Mouse (Mus musculus): Measurements from ENCODE around the gene Stpg3.
"Not testable (repeated sequence)": the region's sequence is repeated elsewhere in the genome, so short reads cannot be mapped to it uniquely, and the experiment has no call there.

The Stpg3 gene

DNA sequence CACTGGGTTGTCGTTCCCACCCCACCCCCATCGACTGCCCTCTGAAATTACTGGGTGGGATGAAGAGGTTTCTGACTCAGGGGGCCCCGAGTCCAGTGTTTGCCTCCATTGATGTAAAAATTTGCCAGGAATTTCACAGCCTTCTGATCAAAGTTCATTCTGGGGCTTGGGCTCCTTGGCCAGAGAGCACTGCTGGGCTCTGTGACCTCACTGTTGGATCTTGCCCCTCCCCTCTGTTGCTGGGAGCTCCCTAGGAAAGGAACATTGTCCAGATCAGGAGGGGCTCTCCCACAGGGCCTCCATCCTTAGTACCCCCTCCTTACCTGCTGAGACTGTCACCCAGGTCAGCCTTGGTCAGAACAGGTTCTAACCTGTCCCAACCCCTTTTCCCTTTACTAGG lies at the start of gene Stpg3:
Gene Stpg3 (minus strand): TSS at position 194 of the 400 bp plus-strand sequence.
- DNase-seq (ENCODE audit: low read depth in 1 of 2, low spot score in 2 of 2) = no peak

DNA sequence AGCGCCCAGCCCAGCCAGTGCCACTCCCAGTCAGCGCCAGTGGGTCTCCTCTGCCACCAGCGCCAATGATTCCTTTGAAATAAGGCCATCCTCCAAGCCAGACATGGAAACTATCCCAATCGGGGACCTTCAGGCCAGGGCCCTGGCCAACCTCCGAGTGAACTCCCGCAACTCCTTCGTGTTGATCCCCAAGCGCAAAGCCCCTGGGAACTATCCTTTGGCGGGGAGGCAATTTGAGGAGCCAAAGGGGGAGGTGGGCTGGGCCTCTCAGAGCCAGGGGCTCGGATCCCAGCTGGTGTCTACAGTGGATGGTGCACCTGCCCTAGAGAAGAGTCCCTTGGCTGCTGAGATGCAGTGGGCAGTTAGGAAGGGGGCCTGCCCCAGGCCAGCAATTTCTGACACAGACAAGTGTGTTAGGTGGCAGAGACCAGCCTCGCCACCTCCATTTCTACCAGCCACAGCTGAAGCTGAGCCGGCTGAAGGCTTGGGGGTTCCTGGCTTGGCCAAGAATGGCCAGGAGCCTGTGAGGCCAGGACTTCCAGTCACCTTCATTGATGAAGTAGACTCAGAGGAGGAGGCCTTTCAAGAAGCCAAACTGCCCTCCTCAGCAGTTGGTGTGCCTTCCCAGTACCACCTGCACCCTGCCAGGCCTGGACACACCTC lies 49.3 kb upstream of the Stpg3 start:
- no peak for DNase-seq (ENCODE audit: low read depth in 1 of 2, low spot score in 2 of 2)

- peak in 1 of 2 experiments; percentile 26 for DNase-seq (ENCODE audit: low read depth in 1 of 2, low spot score in 2 of 2)
Observed at GRCm38 (mm10) chr2:25262795-25263622, 48.6 kb upstream of the Stpg3 start.

DNA sequence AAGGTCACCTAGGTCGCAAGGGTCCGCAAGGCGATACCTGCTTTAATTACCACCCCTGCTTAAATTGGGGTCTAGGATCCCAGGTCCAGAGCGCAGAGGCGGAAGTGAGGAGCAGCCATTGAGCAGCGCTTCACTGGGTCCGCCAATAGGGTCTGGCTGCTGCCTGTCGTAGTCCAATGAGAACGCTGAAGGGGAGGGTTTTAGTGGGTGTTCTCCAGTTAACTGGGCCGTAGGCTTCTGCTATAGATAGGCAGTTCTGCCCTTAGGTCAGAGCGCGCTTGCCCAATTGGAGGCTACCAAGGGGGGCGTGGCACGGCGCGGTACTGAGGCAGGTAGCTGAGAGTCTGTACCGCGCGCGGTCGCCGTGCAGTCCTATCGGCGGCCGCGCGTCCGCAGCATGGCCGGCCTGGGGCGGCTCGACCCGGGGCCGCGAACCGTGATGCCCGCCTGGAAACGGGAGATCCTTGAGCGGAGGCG lies 47.9 kb upstream of the Stpg3 start, which contains the start of gene Tprn:
Gene Tprn (plus strand): TSS at position 328 of the 477 bp plus-strand sequence.
- peak; percentile 78 to 84 for DNase-seq (ENCODE audit: low read depth in 1 of 2, low spot score in 2 of 2)

DNA sequence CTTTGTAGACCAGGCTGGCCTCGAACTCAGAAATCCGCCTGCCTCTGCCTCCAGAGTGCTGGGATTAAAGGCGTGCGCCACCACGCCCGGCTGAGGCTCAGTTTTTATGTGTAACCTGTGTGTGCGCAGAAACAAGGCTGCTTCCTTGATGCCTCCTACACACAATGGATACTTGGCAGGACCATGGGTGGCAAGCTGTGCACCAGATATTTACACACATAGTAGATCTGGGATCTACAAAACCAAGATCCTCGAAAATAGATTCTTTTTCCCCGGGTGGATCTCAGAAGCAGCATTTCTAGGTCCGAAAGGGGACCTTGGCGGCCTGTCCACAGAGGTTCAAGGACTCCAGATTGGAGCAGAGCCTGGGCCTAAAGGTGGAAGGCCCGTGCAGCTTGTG lies 47.4 kb upstream of the Stpg3 start:
- DNase-seq (ENCODE audit: low read depth in 1 of 2, low spot score in 2 of 2) = no peak

DNA sequence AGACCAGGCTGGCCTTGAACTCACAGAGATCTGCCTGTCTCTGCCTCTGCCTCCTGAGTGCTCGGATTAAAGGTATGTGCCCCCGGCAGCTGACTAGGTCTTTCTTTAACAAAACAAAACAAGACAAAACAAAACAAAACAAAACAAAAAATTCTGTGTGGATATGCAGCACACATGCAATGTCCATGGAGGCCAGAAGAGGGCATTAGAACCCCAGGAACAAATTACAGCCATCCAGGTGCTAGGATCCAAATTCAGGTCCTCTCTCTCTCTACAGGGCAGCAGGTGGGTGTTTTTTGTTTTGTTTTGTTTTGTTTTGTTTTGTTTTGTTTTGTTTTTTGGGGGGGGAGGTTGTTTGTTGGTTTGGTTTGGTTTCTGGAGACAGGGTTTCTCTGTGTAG lies 44.5 kb upstream of the Stpg3 start:
- no peak for DNase-seq (ENCODE audit: low read depth in 1 of 2, low spot score in 2 of 2)

- not testable (repeated sequence) for DNase-seq (ENCODE audit: low read depth in 1 of 2, low spot score in 2 of 2)
Observed at GRCm38 (mm10) chr2:25257250-25257649, 42.8 kb upstream of the Stpg3 start.

GRCm38 (mm10) chr2:25256443-25257109 lies 42.1 kb upstream of the Stpg3 start:
- DNase-seq (ENCODE audit: low read depth in 1 of 2, low spot score in 2 of 2) = peak in 1 of 2 experiments; percentile 53

GRCm38 (mm10) chr2:25255284-25255779 lies 40.9 kb upstream of the Stpg3 start, which contains the start of gene Tmem203:
Gene Tmem203, plus strand, starts transcription at chr2:25255439.
- DNase-seq (ENCODE audit: low read depth in 1 of 2, low spot score in 2 of 2) = peak; percentile 63 to 77

DNA sequence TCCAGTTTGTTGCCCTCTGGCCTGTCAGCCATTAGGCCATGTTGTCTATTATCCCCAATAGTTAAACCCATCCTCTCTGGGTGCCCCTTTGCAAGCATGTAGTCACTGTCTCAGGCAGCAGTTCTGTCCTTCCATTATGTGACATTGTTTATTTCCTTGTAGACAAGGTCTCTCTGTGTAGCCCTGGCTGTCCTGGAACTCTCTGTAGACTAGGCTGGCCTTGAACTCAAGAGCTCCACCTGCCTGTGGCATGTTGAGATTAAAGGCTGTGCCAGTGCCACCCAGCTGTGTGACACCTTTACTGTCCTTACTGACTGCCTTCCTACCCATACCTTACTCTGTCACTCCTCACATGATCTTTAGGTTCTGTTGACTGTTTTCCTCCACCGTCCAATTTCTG lies 37.9 kb upstream of the Stpg3 start:
- DNase-seq (ENCODE audit: low read depth in 1 of 2, low spot score in 2 of 2) = no peak

DNA sequence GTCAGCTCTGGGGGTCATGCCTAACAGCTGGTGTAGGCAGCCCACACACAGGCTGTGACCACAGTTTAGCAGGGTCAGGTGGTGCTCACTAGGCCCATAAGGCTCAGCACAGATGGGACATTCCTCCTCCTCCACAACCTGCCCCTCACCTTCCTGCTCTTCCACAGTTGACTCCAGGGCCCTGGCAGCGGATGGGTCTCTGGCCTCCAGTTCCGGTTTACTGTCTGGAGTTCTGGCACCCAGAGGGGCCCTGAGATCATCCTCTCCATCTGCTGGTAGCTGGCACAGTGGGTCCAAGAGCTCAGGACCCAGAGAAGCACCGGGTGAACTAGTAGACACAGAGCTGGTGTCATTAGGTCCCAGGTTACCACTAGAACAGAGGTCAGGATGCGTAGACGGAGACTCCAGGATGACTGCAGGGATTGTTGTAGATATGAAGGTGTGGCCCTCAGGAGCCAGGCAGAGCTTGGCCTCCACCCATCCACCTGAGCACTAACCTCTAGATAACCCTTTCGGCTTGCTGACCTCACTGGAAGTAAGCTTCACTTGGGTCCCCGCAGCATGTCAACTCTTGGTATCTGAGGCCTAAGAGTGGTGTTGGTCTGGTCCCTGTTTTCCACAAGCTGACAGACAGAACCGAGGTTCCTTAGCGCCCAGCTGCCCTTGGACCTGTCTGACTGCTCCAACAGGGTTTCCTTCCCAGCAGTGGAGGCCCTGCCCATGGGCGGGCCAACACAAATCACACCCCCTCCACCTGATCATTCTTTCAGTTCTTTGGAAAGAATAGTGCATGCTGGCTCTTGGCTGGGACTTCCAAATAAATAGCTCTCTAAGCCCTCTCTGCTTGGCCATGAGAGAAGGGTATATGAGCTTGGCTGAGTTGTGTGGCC lies 32.0 kb upstream of the Stpg3 start, which contains the start of gene AL732309.1:
Gene AL732309.1 (minus strand): TSS at position 681 of the 890 bp plus-strand sequence.
- DNase-seq (ENCODE audit: low read depth in 1 of 2, low spot score in 2 of 2) = no peak

GRCm38 (mm10) chr2:25244144-25244543 lies 29.7 kb upstream of the Stpg3 start:
- no peak for DNase-seq (ENCODE audit: low read depth in 1 of 2, low spot score in 2 of 2)

- no peak for DNase-seq (ENCODE audit: low read depth in 1 of 2, low spot score in 2 of 2)
Observed at GRCm38 (mm10) chr2:25243342-25243741, 28.9 kb upstream of the Stpg3 start.

DNA sequence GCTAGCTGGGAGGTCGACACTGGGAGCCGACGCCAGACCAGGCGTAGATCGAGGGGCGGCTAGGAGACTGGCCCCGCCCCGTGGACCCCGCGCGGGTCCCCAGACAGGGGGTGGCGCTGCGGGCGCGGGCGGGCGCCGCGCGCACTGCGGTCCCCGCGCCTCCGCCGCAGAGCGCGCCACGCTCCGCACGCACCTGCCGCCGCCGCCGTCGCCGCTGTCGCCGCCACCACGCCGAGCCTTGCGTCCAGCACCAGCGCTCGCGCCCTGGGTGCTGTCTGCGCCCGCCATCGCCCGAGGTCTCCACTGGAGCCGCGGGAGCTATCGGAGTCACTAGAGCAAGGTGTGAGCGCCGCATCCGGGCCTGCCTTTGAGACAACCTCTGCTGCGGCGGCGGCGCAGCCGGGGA lies 27.7 kb upstream of the Stpg3 start, which contains the start of the genes Rnf208 and Cysrt1:
Gene Rnf208 (plus strand): TSS at position 155 of the 406 bp plus-strand sequence.
Gene Cysrt1 (minus strand): TSS at position 352 of the 406 bp plus-strand sequence.
- no peak for DNase-seq (ENCODE audit: low read depth in 1 of 2, low spot score in 2 of 2)

DNA sequence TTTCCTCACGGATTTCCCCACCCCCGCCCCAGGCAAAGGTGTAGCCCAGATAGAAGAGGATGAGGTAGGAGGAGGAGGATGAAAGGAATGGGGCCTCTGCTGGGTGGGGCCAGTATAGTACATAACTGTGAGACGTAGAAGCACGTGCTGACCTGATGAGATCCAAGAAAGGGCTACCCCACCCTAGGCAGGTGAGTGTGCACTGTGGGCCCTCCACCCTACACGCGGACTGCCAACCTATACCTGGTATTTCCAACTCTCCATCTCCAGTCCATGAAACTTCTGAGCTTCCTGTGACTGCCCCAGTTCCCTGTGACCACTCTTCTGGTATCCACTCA lies 27.0 kb upstream of the Stpg3 start:
- no peak for DNase-seq (ENCODE audit: low read depth in 1 of 2, low spot score in 2 of 2)

DNA sequence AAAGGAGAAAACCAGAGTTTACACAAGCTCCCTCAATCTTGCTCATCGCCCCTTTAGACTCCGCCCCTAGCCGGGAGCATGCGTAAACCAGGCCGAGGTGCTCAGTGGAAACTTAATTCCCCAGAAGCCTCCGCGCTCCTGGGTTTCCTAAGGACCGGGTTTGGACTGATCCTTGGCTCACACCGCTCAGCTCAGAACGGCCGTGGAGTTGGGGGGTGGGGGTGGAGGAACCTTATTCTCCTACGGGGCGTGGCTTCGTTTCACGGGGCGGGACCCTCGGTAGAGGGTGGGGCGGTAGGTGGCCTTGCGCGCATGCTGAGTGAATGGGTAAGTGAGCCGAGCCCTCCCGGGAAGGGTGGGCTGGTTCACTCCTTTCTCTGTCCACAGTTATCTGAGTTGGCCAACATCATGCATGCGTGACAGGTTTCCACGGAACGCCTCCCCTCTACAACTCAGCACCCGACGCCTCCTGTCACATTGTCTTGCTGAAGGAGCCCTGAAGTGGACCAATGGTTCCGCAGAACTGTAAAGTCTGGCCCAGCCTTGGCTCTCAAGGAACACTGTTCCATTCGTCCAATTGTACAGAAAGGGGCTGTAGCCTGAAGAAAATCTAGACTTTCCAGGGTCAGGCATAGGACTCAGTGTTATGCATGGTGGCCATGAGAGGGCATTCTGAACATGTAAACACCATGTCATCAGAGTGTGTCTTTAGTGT lies 26.4 kb upstream of the Stpg3 start:
- DNase-seq (ENCODE audit: low read depth in 1 of 2, low spot score in 2 of 2) = no peak

DNA sequence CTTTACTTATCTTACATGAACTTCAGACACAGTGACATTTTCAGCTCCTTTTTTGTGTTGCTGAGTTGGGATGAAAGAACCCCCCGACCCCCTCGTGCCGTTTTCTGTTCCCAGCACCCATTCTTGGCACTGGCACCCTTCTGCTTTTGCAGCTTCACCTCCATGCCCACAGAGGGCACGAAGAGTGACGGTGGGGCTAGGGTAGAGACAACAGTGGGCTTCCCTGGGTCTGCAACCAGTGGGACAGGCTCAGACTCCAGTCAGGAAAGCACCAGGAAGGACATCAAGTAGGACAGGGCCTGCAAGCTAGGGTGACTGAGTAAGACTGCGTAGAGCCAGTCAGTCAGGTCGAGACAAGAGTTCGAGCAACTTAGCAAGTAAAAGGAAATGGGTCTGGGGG lies 25.9 kb upstream of the Stpg3 start:
- DNase-seq (ENCODE audit: low read depth in 1 of 2, low spot score in 2 of 2) = no peak

DNA sequence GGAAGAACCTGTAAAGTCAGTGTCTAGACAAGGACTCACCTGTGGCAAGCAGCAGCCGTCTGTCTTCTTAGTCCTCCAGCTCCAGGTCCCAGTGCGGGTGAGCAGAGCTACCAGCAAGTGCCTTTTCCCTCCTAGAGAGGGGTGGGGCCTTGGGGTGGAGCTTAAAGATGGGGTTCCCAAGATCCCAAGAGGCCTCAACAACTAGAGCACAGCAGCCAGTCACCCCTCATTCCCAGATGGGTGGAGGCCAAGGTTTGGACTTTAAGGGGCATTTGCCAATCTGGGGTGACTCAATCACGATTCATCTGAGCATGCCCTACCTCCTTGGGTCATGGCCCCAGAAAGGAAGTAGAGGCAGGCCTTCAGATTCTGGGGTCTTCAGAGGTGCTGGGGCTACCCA lies 25.3 kb upstream of the Stpg3 start:
- no peak for DNase-seq (ENCODE audit: low read depth in 1 of 2, low spot score in 2 of 2)

GRCm38 (mm10) chr2:25238106-25238505 lies 23.7 kb upstream of the Stpg3 start:
- DNase-seq (ENCODE audit: low read depth in 1 of 2, low spot score in 2 of 2) = no peak

DNA sequence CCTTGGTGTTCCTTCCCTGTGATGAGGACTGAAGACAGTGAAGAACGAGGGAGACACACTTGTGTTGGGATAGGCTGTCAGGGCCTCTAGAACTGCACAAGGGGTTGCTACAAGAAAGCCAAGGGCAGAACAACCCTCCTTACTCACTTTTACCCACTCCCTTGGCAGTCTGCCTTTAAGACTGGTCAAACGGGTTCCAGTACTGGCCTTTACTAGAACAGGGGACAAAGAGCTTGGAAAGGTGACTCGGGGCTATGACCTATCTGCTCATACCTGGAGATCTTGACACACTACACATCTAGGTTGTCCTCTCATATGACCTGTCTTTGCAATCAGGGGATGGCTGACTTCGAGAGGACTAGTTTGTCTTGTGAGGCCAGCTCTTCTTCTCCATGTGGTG lies 23.1 kb upstream of the Stpg3 start:
- DNase-seq (ENCODE audit: low read depth in 1 of 2, low spot score in 2 of 2) = no peak
